Mouse (Mus musculus): ENCODE results near the gene Stom. TPM values are rescaled to one million over a fixed set of nuclear protein-coding genes. Genes with fewer than 3 reads are reported as not detected.

Gene Stom
- polyA plus RNA-seq, 1 experiment from 2014 or later = 14.3 TPM

DNA sequence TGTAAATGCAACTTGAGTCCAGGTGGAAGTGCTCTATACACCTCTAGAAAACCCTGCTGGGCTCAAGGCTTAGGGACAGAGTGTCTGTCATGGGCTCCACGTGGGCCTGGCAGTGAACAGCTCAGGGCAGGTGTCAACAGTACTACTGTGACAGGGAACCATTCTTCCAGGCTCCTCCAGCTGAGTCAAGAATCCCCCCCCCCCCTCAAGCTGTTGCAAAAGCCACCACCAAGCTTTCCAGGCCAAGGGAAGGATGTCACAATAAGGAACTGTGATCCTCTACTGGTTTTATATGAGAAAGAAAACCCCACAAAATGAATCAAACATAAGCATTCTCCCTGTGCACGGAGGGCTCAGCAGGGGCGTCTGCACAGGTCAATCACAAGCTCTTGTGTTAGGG lies 22.5 kb downstream of the Stom start:
- Histone ChIP-seq H3K9ac (no peak overlapping the region), H3K36me3 (no peaks in the 10 kb centered on the region), H3K4me1 (no peaks in the 10 kb centered on the region), H3K27me3 (replicated peaks) (no peaks in the 10 kb centered on the region), H3K4me2 (replicated peaks) (no peak overlapping the region), H3K4me3 (no peak overlapping the region), H3K27ac (no peak overlapping the region), H3K9me3 (no peaks in the 10 kb centered on the region)
- WGBS = 47% methylated on average over 3 of the region's 3 CpGs
- ATAC-seq (ENCODE audit: low FRiP score, low read depth) = no peak

DNA sequence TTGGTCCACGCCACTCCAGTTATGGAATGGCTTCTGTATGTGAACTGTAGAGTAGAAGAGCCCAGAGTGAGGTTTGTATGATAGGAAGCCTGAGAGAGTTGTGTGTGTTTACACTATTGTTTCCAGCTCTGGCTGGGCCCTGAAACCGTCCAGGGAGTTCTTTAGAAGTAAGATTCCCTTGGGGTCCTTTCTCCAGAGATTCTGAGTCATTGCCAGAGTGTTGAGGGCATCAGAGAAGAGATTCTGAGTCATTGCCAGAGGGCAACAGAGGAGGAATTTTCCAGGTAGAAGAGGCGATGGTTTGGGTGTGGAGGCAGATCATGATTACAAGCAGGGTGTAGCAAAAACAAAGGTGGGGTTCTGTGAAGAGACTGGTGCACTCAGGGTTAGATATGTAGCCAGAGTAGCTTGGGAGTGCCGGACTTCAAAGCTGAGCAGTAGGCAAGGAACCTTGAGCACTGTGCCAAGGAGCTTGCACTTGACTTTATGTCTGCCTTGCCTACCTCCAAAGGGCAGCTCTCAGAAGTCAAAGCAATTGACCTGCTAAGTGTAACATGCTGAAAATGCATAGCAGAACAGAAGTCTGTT lies 26.8 kb downstream of the Stom start:
- no peak overlapping the region for H3K9ac ChIP-seq
- ATAC-seq (ENCODE audit: low FRiP score, low read depth) = no peak

DNA sequence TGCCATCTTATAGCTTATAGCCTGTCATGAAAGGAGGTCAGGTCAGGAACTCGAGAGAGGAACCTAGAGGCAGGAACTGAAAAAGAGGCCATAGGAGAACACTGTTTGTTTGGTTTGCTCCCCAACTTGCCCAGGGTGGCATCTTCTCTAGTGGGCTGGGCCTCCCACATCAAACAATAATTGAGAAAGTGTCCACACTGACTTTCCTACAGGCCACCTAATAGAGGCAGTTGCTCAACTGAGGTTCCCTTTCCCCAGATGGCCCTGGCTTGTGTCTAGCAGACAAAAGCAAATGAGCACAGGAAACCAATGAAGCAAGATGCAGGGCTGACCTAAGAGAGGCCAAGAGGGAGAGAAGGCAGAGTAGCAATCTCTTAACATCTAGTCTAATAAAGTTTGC lies 28.6 kb downstream of the Stom start:
- WGBS = 74% methylated on average over 1 of the region's 1 CpGs
- H3K9ac ChIP-seq = no peak overlapping the region

More for the DNA sequence above, 26.8 kb downstream of the Stom start:
- no peaks in the 10 kb centered on the region for H3K4me1 ChIP-seq
- H3K36me3 ChIP-seq = no peaks in the 10 kb centered on the region
- no peak overlapping the region for H3K4me2 ChIP-seq (replicated peaks)
- no peaks in the 10 kb centered on the region for H3K27me3 ChIP-seq (replicated peaks)
- no peak overlapping the region for H3K4me3 ChIP-seq
- no peak overlapping the region for H3K27ac ChIP-seq
- WGBS = 87% methylated on average over 4 of the region's 4 CpGs
- no peaks in the 10 kb centered on the region for H3K9me3 ChIP-seq

DNA sequence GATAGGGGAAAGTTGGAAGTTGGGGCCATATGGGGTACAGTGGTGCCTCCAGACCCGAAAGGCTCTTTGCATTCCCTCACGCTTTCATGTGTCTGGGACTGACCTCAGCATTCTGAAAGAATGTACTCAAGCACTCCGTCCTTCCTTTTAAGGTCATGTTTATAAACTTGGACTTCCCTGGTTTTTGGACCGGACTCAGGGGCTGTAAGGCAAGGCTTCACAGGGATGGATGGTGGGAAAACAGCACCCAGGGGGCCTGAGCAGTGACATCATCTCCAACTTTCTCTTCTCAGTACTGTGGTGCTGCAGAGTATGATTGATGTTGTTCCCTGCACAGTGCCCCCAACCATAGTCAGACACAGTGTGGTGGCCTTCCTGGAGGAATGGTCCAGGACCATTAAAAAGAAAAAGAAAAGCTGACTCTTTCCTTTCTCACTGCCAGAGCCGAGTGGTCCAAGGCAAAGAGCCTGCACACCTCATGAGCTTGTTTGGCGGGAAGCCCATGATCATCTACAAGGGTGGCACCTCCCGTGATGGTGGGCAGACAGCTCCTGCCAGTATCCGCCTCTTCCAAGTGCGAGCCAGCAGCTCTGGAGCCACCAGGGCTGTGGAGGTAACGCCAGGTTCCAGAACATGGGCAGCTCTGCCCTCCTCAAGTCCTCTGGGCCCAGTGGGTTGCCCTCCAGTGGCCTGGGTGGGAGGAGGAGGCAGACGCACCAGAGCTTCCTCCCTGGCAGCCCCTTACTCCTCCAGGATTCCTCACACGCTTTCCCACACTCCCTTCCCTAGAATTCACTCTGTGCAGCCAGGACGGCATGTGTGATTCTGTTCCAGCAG lies 34.5 kb downstream of the Stom start:
- Histone ChIP-seq H3K27ac (no peak overlapping the region), H3K9ac (no peak overlapping the region), H3K27me3 (replicated peaks) (no peaks in the 10 kb centered on the region), H3K4me3 (no peak overlapping the region), H3K9me3 (no peaks in the 10 kb centered on the region), H3K4me2 (replicated peaks) (no peak overlapping the region), H3K36me3 (no peaks in the 10 kb centered on the region), H3K4me1 (no peaks in the 10 kb centered on the region; the same call in 1 of the 2 replicates)
- WGBS = 84% methylated on average over 13 of the region's 13 CpGs
- no peak for ATAC-seq (ENCODE audit: low FRiP score, low read depth)

More for the DNA sequence above, 28.6 kb downstream of the Stom start:
- no peak overlapping the region for H3K27ac ChIP-seq
- no peak for ATAC-seq (ENCODE audit: low FRiP score, low read depth)
- no peak overlapping the region for H3K4me2 ChIP-seq (replicated peaks)
- H3K9me3 ChIP-seq = no peaks in the 10 kb centered on the region
- H3K27me3 ChIP-seq (replicated peaks) = no peaks in the 10 kb centered on the region
- no peaks in the 10 kb centered on the region; the same call in 1 of the 2 replicates for H3K4me1 ChIP-seq
- no peaks in the 10 kb centered on the region for H3K36me3 ChIP-seq
- no peak overlapping the region for H3K4me3 ChIP-seq

DNA sequence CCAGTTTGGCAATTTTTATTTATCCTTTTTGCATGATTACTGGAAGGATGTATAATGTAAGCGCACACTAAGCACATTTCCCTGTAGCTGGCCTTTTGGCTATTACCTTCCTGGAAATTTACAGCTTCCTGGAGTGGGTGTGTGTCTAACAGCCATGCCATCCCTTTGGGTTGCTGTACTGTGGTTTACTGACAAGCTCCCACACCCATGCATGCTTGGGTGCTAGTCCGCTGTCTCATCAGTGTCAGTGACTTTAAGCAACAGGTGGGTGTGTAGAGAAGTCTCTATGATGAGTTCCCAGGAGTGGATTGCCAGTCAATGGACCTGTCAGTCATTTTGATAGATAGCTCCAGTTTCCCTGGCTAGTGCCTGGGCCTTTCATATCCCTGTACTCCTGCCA lies 37.3 kb downstream of the Stom start:
- Histone ChIP-seq H3K4me2 (replicated peaks) (no peak overlapping the region), H3K4me3 (no peak overlapping the region), H3K36me3 (no peaks in the 10 kb centered on the region), H3K4me1 (no peaks in the 10 kb centered on the region), H3K27ac (no peak overlapping the region), H3K9me3 (no peaks in the 10 kb centered on the region), H3K27me3 (replicated peaks) (no peaks in the 10 kb centered on the region), H3K9ac (no peak overlapping the region)
- 87% methylated on average over 2 of the region's 2 CpGs for WGBS
- ATAC-seq (ENCODE audit: low FRiP score, low read depth) = no peak

DNA sequence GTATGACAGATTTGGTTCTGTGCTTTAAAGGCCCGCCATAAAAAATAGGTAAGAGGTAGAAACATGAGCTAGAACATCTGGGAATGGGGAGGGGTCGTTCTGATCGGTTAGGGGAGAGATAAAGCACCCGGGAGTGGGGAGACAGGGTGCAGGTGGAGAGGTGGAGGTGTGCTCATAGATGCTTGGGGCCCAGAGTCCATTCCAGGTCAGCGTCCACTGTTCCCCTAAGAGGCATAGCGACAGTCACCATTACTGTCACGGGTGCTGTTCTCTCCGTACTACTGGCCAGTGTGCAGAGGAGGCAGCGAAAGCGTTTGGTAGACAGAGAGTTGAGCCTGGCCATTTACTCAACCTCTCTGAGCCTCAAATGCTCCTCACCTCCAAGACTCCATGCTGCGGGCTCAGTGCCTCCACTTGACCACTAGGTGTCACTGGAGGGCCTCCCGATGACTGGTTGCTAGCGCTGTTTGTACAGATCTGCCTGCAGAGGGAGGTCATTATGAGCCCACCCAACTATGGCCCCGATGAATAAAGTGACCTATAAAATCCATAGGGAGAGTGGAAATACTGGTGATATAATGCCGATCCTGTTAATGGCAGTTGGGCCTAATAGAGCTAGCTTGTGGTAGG lies 39.0 kb downstream of the Stom start:
- Histone ChIP-seq H3K4me1 (no peaks in the 10 kb centered on the region), H3K9ac (no peak overlapping the region), H3K4me2 (replicated peaks) (no peak overlapping the region), H3K27me3 (replicated peaks) (no peaks in the 10 kb centered on the region), H3K9me3 (no peaks in the 10 kb centered on the region), H3K27ac (no peak overlapping the region), H3K36me3 (no peaks in the 10 kb centered on the region), H3K4me3 (no peak overlapping the region)
- 29% methylated on average over 15 of the region's 15 CpGs for WGBS
- peak; percentile 63 for ATAC-seq (ENCODE audit: low FRiP score, low read depth)

DNA sequence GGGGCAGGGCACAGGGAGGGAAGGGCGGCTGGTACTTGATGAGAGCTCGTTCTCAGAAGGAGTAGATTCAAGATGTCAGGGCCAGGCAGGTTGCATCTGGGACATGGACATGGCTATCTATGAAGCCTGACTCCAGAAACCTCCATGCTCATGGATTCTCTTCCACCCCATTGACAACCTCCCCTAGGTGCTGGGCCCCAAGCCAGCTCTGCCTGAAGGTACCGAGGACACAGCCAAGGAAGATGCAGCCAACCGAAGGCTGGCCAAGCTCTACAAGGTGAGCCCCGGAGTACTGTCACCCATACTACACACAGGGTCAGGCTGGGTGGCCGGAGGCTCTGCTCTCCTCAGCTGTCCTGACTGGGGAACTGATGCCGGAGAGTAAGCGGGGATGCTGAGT lies 43.5 kb downstream of the Stom start:
- Histone ChIP-seq H3K4me2 (replicated peaks) (no peak overlapping the region), H3K4me3 (no peak overlapping the region), H3K36me3 (no peaks in the 10 kb centered on the region), H3K9ac (no peak overlapping the region), H3K27ac (no peak overlapping the region), H3K4me1 (no peaks in the 10 kb centered on the region), H3K27me3 (replicated peaks) (no peaks in the 10 kb centered on the region), H3K9me3 (no peaks in the 10 kb centered on the region)
- ATAC-seq (ENCODE audit: low FRiP score, low read depth) = no peak
- WGBS = 91% methylated on average over 8 of the region's 8 CpGs

DNA sequence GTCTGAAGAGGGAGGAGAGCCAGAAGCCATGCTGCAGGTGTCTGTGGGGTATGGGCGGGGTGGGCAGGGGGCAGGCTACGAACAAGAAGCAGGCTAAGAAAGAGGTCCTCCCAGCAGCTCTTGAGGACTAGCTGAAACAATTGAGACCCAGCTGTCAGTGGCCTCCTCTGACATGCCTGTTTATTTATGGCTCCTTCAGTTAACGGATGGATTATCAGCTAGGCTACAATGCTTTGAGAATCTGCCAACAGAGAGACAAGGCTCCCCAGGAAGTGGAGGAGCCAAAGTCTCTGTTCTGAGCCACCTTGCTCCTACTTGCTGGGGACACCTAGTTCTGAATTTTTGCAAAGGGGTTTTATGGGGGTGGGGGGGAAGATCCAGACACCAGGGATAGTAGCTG lies 44.1 kb downstream of the Stom start:
- H3K27ac ChIP-seq = no peak overlapping the region
- WGBS = 66% methylated on average over 3 of the region's 3 CpGs

DNA sequence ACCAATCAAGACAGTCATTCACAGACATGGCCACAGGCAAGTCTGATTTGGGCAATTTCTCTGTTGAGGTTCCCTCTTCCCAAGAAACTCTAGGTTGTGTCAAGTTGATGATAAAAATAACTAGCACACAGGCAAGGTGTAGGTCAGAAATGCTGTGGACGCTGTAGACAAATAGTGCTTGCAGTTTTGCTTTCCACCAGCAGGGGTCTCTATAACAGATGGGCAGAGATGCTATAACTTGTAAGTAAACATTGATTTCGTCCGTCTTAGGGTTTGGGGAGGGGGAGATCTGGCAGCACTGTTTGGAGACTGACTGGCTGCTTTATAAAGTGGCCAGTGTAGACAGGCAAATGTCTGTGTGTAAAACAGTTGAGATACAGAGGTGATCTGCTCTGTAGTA lies 44.9 kb downstream of the Stom start:
- H3K4me2 ChIP-seq (replicated peaks) = no peak overlapping the region
- ATAC-seq (ENCODE audit: low FRiP score, low read depth) = no peak
- WGBS = 19% methylated on average over 3 of the region's 3 CpGs
- H3K9ac ChIP-seq = no peak overlapping the region
- no peaks in the 10 kb centered on the region for H3K27me3 ChIP-seq (replicated peaks)
- H3K9me3 ChIP-seq = no peaks in the 10 kb centered on the region
- no peaks in the 10 kb centered on the region for H3K4me1 ChIP-seq
- no peak overlapping the region for H3K4me3 ChIP-seq
- no peak overlapping the region for H3K27ac ChIP-seq
- no peaks in the 10 kb centered on the region for H3K36me3 ChIP-seq

More for the DNA sequence above, 44.1 kb downstream of the Stom start:
- Histone ChIP-seq H3K4me3 (no peak overlapping the region), H3K4me1 (no peaks in the 10 kb centered on the region), H3K36me3 (no peaks in the 10 kb centered on the region), H3K4me2 (replicated peaks) (no peak overlapping the region), H3K9me3 (no peaks in the 10 kb centered on the region), H3K27me3 (replicated peaks) (no peaks in the 10 kb centered on the region), H3K9ac (no peak overlapping the region)
- no peak for ATAC-seq (ENCODE audit: low FRiP score, low read depth)

DNA sequence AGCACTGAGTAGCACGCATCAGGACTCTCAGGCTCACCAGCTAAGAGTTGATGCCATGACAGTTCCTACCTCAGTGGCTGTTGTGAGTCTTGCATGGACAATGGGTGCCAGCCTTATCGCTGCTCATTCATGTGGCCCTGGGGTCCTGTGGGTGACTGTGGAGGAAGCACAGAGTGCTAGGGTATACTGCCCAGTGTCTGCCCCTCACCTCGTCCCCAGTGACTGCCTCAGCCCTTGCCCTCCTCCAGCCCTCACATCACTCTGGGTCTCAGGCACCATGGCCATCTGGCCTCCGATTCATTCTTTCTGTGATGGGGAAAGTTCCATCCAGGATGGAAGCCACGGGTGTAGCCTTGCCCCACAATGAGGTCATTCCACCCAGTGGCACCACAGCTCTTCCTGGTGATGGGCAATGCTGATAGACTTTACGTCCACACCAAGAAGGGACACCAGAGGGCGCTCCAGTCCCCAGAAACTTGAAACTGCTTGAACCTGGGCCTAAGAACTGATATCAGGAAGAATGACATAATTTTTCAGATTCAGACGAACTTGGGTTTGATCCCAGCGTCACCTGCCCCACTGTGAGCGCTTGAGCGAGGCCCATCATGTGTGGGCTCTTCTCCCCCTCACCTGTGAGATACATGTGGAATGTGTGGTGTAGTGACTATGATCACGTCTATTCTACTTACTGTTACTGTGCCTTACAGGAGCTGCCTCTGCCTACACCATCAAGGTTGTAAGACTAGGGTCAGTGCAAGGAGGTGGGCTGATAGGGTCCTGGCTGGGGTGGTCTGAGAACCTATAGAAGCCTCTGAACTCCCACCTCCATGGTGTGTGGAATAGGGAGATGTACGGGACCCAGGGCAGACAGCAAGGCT lies 47.8 kb downstream of the Stom start:
- Histone ChIP-seq H3K36me3 (no peaks in the 10 kb centered on the region), H3K4me1 (no peaks in the 10 kb centered on the region), H3K27ac (no peak overlapping the region), H3K27me3 (replicated peaks) (peaks cover 1% of the 10 kb centered on the region; the same call in 1 of the 2 replicates), H3K9me3 (no peaks in the 10 kb centered on the region), H3K4me3 (no peak overlapping the region), H3K9ac (no peak overlapping the region), H3K4me2 (replicated peaks) (no peak overlapping the region)
- 43% methylated on average over 13 of the region's 13 CpGs for WGBS
- ATAC-seq (ENCODE audit: low FRiP score, low read depth) = peak; percentile 48; the same call in 1 of the 2 replicates

DNA sequence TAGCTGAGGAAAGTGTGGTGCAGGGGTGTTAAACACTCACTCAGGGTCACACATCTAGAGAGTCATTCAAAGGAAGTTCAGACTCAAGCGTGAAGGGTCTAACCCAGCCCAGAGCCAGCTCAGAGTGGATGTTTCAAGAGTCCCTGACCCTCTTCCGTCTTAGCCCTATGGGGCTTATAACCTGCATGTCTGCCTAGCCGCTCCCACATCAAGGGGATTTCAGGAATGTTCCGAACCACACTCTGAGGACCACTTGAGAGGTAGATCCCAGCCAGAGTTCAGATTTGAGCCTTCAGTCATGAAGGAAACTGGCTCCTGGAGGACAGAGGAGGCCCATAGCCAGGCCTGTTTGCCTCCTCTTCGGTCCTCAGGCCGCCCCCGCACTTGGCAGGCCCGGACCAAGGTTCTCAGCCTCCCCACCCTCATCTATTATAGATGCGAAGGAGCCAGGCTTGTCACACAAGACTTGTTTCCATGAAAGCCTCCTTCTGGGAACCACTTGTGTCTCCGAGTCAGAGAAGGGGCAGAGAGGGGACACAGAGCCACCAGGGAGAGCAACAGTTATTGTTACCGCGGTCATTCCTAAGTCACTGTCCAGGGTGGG lies 49.7 kb downstream of the Stom start:
- WGBS = 84% methylated on average over 12 of the region's 12 CpGs
- H3K9ac ChIP-seq = no peak overlapping the region
- H3K4me2 ChIP-seq (replicated peaks) = no peak overlapping the region
- ATAC-seq (ENCODE audit: low FRiP score, low read depth) = no peak
- H3K27ac ChIP-seq = no peak overlapping the region
- H3K9me3 ChIP-seq = no peaks in the 10 kb centered on the region
- no peaks in the 10 kb centered on the region for H3K36me3 ChIP-seq
- H3K27me3 ChIP-seq (replicated peaks) = peaks cover 20% of the 10 kb centered on the region
- peaks cover 6% of the 10 kb centered on the region for H3K4me1 ChIP-seq
- H3K4me3 ChIP-seq = no peak overlapping the region
